Mouse (Mus musculus) ovary, adult 18-20 months (tissue): ENCODE data around the gene Ywhag.
A peak's percentile ranks its signal among the peaks of the same experiment; 100 is the strongest.

Experiments
- DNase-seq: peaks from one replicate; pipeline ENCODE4 v3.0.0; 2022; ENCODE audit warnings: low spot score, mixed read lengths

The Ywhag gene

GRCm38 (mm10) chr5:135887675-135888102, 46.7 kb downstream of the Ywhag start, which contains the start of gene Hspb1:
Gene Hspb1 (plus strand): TSS chr5:135887919.
- peak; percentile 81 for DNase-seq

DNA sequence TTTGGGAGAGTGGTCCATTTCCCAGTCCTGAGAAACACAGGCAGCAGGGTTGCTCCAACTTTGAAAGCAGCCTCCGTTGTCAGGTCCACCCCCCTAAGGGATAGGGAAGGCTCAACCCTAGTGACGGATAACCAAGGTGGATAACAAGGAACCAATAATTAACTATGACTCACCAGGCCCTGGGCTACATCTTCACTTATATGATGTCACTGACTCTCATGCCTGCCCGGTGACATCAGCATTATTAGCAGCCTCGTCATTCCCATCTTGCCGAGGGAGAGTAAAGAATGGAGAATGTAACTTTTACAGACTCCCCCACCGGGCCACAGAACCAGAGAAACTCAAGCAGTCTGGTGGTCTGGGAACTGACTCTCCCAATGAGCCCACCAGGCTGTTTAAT, 49.8 kb downstream of the Ywhag start:
- no peak for DNase-seq

- DNase-seq = peak; percentile 82
These were observed 54.8 kb downstream of the Ywhag start for GRCm38 (mm10) chr5:135879449-135880158.

GRCm38 (mm10) chr5:135877831-135878231, 56.6 kb downstream of the Ywhag start:
- DNase-seq = no peak

GRCm38 (mm10) chr5:135877180-135877579, 57.2 kb downstream of the Ywhag start:
- no peak for DNase-seq

GRCm38 (mm10) chr5:135873753-135874152, 60.7 kb downstream of the Ywhag start:
- DNase-seq = no peak

- DNase-seq = no peak
These were observed 61.4 kb downstream of the Ywhag start for GRCm38 (mm10) chr5:135872996-135873395.

- no peak for DNase-seq
These were observed 63.9 kb downstream of the Ywhag start for GRCm38 (mm10) chr5:135870505-135870904.

GRCm38 (mm10) chr5:135869661-135870423, 64.6 kb downstream of the Ywhag start:
- no peak for DNase-seq

DNA sequence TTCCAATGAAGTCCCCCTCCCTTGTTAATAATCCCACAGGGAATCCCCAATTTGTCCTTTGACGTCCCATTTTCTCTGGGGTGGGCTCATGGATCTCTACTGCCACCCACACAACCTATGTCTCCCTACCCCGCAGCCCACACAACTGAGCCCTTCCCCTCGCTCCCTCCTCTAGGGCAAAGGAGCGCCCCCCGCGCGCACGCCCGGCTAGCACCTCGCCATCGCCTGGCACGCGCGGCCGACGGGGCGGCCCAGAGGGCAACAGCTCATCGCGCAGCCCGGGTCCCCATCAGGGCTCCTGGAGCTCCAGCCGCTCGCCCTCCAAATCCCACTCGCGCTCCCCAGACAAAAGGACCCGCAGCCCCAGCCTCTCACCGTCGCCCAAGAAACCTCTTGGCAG, 65.8 kb downstream of the Ywhag start:
- no peak for DNase-seq

DNA sequence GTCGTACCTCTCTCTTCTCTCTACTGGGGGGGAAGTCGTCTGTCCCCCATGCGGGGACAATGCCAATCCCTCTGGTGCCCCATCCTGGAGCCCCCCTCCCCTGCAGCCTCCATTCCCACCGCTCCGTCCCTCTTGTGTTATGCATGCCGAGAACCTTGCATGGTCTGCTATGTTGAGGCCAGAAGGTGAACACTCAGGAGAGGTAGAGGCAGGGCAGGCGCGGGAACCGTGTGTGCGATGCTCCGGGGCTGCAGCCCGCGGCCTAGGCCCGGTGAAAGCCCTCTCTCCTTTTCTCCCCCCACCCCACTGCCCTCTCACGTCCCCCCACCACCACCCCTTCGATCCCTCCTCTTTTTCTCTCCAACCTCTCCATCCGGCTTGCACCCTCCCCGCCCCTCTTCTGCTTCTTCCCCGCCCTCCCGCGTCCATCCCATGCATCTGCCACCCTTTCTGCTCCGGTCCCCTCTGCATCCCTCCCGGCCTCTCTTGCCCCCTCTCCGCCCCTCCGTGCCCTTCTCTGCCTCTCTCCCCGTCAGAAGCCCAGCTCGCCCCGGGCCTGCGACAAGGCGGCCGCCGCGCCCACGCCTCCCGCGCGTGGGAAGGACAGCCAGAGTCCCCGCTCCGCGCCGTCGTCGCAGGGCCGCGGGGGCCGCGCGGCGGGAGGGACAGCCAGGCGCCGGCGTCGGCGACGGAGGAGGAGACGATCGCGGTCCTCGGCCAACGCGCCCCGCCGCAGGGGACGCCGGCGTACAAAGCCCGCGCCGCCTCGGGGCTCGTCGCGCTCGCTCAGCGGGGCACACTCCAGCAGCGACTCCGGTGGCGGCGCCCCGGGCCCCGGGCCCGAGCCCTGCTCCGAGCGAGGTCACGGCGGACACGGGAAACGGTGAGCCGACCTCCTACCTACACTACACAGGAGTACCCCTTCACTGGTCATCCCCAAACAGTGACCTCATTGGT, 66.5 kb downstream of the Ywhag start:
- DNase-seq = no peak

GRCm38 (mm10) chr5:135866662-135867061, 67.8 kb downstream of the Ywhag start:
- no peak for DNase-seq
